Mouse (Mus musculus): ENCODE measurements around the gene Tmem54.

The Tmem54 gene

GRCm38 (mm10) chr4:129125736-129126451 lies 20.5 kb downstream of the Tmem54 start:
- ATAC-seq (ENCODE audit: insufficient number of reproducible peaks, low FRiP score, low TSS enrichment) = no peak

- ATAC-seq (ENCODE audit: insufficient number of reproducible peaks, low FRiP score, low TSS enrichment) = no peak
Observed at GRCm38 (mm10) chr4:129128582-129129338, 23.4 kb downstream of the Tmem54 start.

- ATAC-seq (ENCODE audit: insufficient number of reproducible peaks, low FRiP score, low TSS enrichment) = no peak
Observed at GRCm38 (mm10) chr4:129129387-129129786, 24.0 kb downstream of the Tmem54 start.

GRCm38 (mm10) chr4:129130149-129130548 lies 24.8 kb downstream of the Tmem54 start:
- ATAC-seq (ENCODE audit: insufficient number of reproducible peaks, low FRiP score, low TSS enrichment) = 0 out of 2 replicates have a peak, but pooled peaks have one; percentile 38

- no peak for ATAC-seq (ENCODE audit: insufficient number of reproducible peaks, low FRiP score, low TSS enrichment)
Observed at GRCm38 (mm10) chr4:129130755-129131303, 25.5 kb downstream of the Tmem54 start.

- ATAC-seq (ENCODE audit: insufficient number of reproducible peaks, low FRiP score, low TSS enrichment) = peak; percentile 34; the same call in 1 of the 2 replicates
Observed at GRCm38 (mm10) chr4:129134799-129135585, 29.6 kb downstream of the Tmem54 start.

- no peak for ATAC-seq (ENCODE audit: insufficient number of reproducible peaks, low FRiP score, low TSS enrichment)
Observed at GRCm38 (mm10) chr4:129135637-129136036, 30.3 kb downstream of the Tmem54 start.

GRCm38 (mm10) chr4:129136189-129136578 lies 30.8 kb downstream of the Tmem54 start:
- no peak for ATAC-seq (ENCODE audit: insufficient number of reproducible peaks, low FRiP score, low TSS enrichment)

GRCm38 (mm10) chr4:129136579-129137391 lies 31.4 kb downstream of the Tmem54 start, which contains the start of gene Fndc5:
TSS of gene Fndc5 (plus strand) at chr4:129136999.
- ATAC-seq (ENCODE audit: insufficient number of reproducible peaks, low FRiP score, low TSS enrichment) = no peak

- no peak for ATAC-seq (ENCODE audit: insufficient number of reproducible peaks, low FRiP score, low TSS enrichment)
Observed at GRCm38 (mm10) chr4:129137392-129138321, 32.3 kb downstream of the Tmem54 start.

- no peak for ATAC-seq (ENCODE audit: insufficient number of reproducible peaks, low FRiP score, low TSS enrichment)
Observed at GRCm38 (mm10) chr4:129139642-129140041, 34.3 kb downstream of the Tmem54 start.

- no peak for ATAC-seq (ENCODE audit: insufficient number of reproducible peaks, low FRiP score, low TSS enrichment)
Observed at GRCm38 (mm10) chr4:129140808-129141207, 35.5 kb downstream of the Tmem54 start.

GRCm38 (mm10) chr4:129141560-129142438 lies 36.5 kb downstream of the Tmem54 start:
- ATAC-seq (ENCODE audit: insufficient number of reproducible peaks, low FRiP score, low TSS enrichment) = no peak; the same call in 1 of the 2 replicates

- ATAC-seq (ENCODE audit: insufficient number of reproducible peaks, low FRiP score, low TSS enrichment) = no peak
Observed at GRCm38 (mm10) chr4:129142439-129143045, 37.2 kb downstream of the Tmem54 start.

- ATAC-seq (ENCODE audit: insufficient number of reproducible peaks, low FRiP score, low TSS enrichment) = no peak
Observed at GRCm38 (mm10) chr4:129143509-129143908, 38.2 kb downstream of the Tmem54 start.

- peak; percentile 63; the same call in 1 of the 2 replicates for ATAC-seq (ENCODE audit: insufficient number of reproducible peaks, low FRiP score, low TSS enrichment)
Observed at GRCm38 (mm10) chr4:129144401-129145367, 39.3 kb downstream of the Tmem54 start.
